Mouse (Mus musculus) kidney, adult 8-10 months (tissue): ENCODE measurements at regions not wholly inside any gene's neighbourhood (a gene's known extent, or its start where the extent isn't known, plus 50 kb on each side); places are given as distances from the start of the nearest gene placed in this dataset.

Experiments
- DNase-seq, 2 experiments: peaks; one replicate each; pipeline ENCODE4 v3.0.0; 2022

DNA sequence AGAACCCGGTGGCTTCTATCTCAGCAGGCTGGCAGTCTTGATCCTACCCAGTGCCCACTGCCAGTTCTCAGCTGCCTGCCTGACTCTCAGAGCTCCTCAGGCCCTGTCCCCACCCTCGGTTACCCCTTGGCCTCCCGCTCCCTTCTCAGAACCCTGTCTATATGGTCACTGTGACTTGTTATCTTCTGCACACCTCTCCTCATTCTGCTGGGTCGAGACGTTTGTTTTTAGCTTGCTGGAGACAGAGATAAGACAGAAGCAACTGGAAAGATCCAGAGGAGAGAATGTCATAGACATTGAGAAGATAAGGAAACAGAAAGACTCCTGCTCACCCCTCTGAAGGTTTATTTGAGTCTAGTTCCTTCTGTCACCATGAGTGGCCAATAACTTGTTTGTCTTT, 53.8 kb upstream of the Phc1 start:
- no peak for DNase-seq

DNA sequence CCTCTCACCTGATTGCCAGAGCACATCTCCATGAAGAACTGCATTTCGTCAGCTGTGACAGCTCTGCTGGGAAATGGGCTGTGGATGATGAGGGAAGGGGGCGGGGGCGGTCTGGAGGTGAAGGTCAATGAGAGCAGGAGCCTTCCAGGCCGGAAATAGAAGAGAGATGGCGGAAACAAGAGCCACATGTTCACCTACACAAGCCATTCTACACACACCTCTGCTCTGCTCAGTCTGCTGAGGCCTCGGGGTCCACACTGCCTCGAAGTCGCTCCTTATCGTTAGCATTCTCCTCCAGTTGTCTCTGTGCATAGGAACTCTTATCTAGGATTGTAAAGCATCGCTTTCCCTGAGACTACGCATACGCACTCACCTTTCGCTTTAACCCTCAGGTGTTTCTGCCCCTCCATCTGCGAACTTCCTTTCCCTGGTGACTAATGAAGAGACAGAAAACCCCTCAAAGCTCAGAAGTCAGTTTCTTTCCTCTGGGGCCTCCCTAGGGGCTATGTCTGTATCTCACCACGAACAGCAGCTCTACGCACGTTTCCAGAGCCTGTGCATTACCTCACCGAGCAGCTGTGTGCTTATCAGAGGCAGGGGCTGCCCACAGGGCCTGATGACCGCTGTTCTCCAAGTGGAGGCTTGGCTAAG, 53.0 kb upstream of the Phc1 start:
- DNase-seq = no peak

DNA sequence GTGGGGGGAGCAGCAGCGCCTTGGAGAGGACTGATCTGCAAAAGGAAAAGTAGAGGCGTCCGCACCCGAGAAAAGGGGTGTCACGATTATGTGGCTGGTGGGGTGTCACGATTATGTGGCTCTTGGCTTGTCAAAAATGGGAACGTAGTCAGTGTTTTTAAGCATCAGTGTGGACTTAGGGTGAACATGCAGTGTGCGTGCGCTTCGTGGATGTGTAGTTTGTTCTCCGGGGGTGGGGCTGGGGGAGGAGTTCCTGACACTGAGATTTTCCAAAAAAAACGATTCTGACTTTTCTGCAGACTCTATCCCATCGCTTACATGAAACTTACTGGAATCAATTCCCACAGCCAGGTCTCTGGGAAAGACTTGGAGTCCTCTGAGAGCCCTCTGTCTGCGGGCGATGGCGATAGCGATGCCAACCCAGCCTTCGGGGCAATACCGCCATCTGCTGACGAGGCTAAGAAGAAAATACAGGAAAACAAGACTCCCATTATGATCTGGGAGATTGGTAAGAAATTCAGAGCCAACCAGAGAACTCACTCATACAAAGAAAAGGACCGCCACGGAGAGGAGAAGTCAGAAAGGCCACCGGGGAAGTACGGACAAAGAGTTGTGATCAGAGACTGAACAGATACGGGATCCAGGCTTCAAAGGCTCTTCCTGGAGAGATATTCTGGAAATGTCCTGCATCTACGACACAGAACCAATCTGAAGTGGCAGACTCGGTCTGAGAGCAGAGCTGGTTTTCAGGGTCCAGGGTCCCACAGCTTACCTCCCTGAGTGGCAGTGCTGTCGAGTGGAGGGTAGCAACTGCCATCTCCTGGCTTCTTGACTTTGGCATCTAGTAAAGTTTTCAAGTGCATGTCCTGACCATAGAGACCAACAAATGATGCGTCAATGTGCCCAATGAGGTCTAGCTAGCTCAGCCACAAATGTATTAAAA, 51.6 kb upstream of the Phc1 start:
- peak; percentile 41 to 68 for DNase-seq

DNA sequence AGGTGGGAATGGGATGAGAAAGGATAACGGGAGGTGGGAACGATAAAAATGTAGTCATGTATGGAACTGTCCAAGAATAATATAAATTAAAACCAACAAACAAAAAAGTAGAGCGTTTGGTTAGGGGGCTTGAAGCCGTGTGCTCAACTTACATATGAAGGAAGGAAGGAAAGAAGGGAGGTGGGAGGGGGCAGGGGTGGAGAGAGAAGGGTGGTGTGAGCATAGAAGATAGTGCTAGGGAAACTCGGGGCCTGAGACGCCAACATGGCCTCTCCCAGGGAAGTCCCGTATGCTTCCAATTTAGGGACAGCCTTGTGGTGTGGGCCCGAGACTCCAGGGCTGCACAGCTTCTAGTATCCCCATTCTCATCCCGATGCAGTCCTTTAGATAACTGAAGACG, 50.8 kb upstream of the Phc1 start:
- DNase-seq = no peak

DNA sequence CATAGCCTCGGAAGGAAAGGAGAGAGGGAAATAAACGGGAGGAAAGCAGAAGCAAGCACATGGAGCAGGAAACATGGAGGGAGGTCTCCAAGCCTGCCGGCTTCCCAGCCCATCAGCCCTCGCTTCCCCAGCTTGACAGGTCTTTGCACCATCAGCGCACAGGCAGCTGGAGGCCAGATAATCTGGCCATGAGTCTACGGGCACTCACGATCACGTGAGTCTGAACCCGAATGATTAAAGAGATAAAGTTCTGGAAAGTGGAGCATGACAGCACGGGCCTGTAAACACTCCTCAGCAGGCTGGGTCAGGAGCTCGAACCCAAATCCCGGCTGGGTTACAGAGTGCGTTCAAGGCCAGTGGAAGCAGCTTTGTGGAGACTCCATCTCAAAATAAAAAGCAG, 50.4 kb upstream of the Phc1 start:
- no peak for DNase-seq
